Mouse (Mus musculus) liver, embryonic 14.5 days (tissue): ENCODE data around the gene Lamp2.
"Not testable (repeated sequence)": the region's sequence is repeated elsewhere in the genome, so short reads cannot be mapped to it uniquely, and the experiment has no call there.

Experiments
- CTCF ChIP-seq: IDR thresholded peaks from 2 replicates; pipeline ENCODE4 v1.5.1; 2016; ENCODE audit warnings: antibody characterized with exemption, low read depth, control low read depth
- EP300 ChIP-seq: IDR thresholded peaks from 2 replicates; pipeline ENCODE4 v1.6.1; 2016; ENCODE audit warnings: antibody characterized with exemption, low read depth

DNA sequence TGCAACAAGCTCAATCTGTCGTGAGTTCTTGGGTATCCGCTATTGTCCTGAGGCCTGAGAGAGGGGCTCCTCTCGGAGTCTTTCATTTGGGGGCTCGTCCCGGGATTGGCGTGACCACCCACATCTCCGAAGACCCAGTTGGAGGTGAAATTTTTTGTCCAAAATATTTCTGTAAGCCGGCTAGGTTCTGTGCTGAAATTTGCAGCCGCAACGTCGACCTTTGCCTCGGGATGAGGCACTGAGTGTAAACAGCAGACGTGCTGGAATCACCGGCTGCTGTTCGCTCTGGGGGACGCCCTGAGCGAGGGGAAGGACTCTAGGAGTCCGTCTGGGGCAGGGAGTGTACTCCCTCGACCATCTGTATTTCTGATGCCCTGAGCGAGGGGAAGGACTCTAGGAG lies 29.2 kb upstream of the Lamp2 start:
- not testable (repeated sequence) for TF ChIP-seq CTCF, EP300
